Mouse (Mus musculus) olfactory bulb, adult 2 months (tissue): ENCODE data around the gene Hspb6.

Experiments used
- CTCF ChIP-seq: fragments of 200-500 bp; IDR thresholded peaks from 2 replicates; pipeline ENCODE4 v1.5.1; 2012; ENCODE audit warnings: low read depth, mild to moderate bottlenecking, low read length, moderate library complexity; ENCODE audit not compliant: insufficient read depth
- POLR2A ChIP-seq: fragments of 200-500 bp; IDR thresholded peaks from 2 replicates; pipeline ENCODE4 v1.6.1; 2012; ENCODE audit warnings: mild to moderate bottlenecking, low read depth, low read length, moderate library complexity; ENCODE audit not compliant: insufficient read depth

- TF ChIP-seq CTCF, result no peak
- no peak for TF ChIP-seq POLR2A
Measured at GRCm38 (mm10) chr7:30563906-30564280, 11.9 kb downstream of the Hspb6 start.
